Mouse (Mus musculus): ENCODE measurements around the gene Gstz1. TPM values are rescaled to one million over a fixed set of nuclear protein-coding genes. Genes with fewer than 3 reads are reported as not detected.
"Not testable (repeated sequence)": the region's sequence is repeated elsewhere in the genome, so short reads cannot be mapped to it uniquely, and the experiment has no call there.

Gstz1 gene
- polyA plus RNA-seq, 1 experiment from 2014 or later = 25.5 TPM

GRCm38 (mm10) chr12:87132784-87133183, 14.2 kb upstream of the Gstz1 start:
- peaks cover 9% of the 10 kb centered on the region for H3K4me1 ChIP-seq
- no peaks in the 10 kb centered on the region for H3K27me3 ChIP-seq
- no peak overlapping the region for H3K4me3 ChIP-seq
- no peak for ATAC-seq (ENCODE audit: low FRiP score, low read depth)
- peaks cover 27% of the 10 kb centered on the region for H3K36me3 ChIP-seq
- no peak overlapping the region for H3K9ac ChIP-seq (replicated peaks)
- H3K27ac ChIP-seq (replicated peaks) = no peak overlapping the region
- WGBS = 92% methylated on average over 9 of the region's 9 CpGs
- no peak overlapping the region for H3K4me2 ChIP-seq (replicated peaks)
- H3K9me3 ChIP-seq = no peaks in the 10 kb centered on the region

GRCm38 (mm10) chr12:87137439-87138341, 9.3 kb upstream of the Gstz1 start:
- Histone ChIP-seq H3K4me2 (replicated peaks) (peak overlapping the region; percentile 5; the same call in 1 of the 2 replicates), H3K27ac (replicated peaks) (peak overlapping the region; percentile 76), H3K9me3 (no peaks in the 10 kb centered on the region), H3K36me3 (peaks cover 3% of the 10 kb centered on the region), H3K4me1 (peaks cover 14% of the 10 kb centered on the region), H3K9ac (replicated peaks) (peak overlapping the region; percentile 28; the same call in 1 of the 2 replicates), H3K27me3 (no peaks in the 10 kb centered on the region), H3K4me3 (no peak overlapping the region)
- ATAC-seq (ENCODE audit: low FRiP score, low read depth) = peak; percentile 88
- WGBS = 55% methylated on average over 15 of the region's 15 CpGs

- WGBS = 21% methylated on average over 2 of the region's 2 CpGs
- peak overlapping the region; percentile 76 for H3K27ac ChIP-seq (replicated peaks)
- peaks cover 14% of the 10 kb centered on the region for H3K4me1 ChIP-seq
- H3K9me3 ChIP-seq = no peaks in the 10 kb centered on the region
- no peaks in the 10 kb centered on the region for H3K27me3 ChIP-seq
- peak; percentile 57 for ATAC-seq (ENCODE audit: low FRiP score, low read depth)
- H3K9ac ChIP-seq (replicated peaks) = peak overlapping the region; percentile 28; the same call in 1 of the 2 replicates
- peaks cover 3% of the 10 kb centered on the region for H3K36me3 ChIP-seq
- peak overlapping the region; percentile 5; the same call in 1 of the 2 replicates for H3K4me2 ChIP-seq (replicated peaks)
- no peak overlapping the region for H3K4me3 ChIP-seq
Observed at GRCm38 (mm10) chr12:87138342-87138701, 8.6 kb upstream of the Gstz1 start.

- Histone ChIP-seq H3K9me3 (no peaks in the 10 kb centered on the region), H3K27ac (replicated peaks) (peak overlapping the region; percentile 64), H3K4me1 (peaks cover 14% of the 10 kb centered on the region), H3K36me3 (peaks cover 3% of the 10 kb centered on the region; the same call in 1 of the 2 replicates), H3K4me2 (replicated peaks) (no peak overlapping the region), H3K27me3 (no peaks in the 10 kb centered on the region), H3K9ac (replicated peaks) (no peak overlapping the region), H3K4me3 (no peak overlapping the region)
- WGBS = 43% methylated on average over 2 of the region's 2 CpGs
- no peak for ATAC-seq (ENCODE audit: low FRiP score, low read depth)
Observed at GRCm38 (mm10) chr12:87138768-87139167, 8.2 kb upstream of the Gstz1 start.

DNA sequence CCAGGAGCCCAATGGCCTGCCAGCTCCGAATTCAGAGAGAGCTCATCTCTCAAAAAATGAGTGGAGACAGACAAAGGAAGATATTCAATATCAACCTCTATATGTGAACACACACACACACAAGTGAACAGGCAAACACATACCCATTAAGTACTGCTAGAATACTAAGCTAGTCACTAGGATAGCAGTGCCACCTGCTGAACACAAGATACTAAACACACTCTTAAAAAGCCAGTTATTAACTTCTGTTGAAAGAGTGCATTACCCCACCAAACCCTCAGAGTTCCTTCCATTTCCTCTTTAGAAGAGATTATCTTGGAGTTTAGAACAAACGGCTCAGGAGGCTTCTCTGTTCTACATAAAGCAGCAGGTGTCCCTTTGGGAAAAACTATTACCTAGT, 4.8 kb upstream of the Gstz1 start:
- H3K4me3 ChIP-seq = no peak overlapping the region
- H3K4me2 ChIP-seq (replicated peaks) = no peak overlapping the region
- no peaks in the 10 kb centered on the region for H3K9me3 ChIP-seq
- peaks cover 3% of the 10 kb centered on the region; the same call in 1 of the 2 replicates for H3K36me3 ChIP-seq
- no peaks in the 10 kb centered on the region for H3K27me3 ChIP-seq
- H3K9ac ChIP-seq (replicated peaks) = no peak overlapping the region
- H3K4me1 ChIP-seq = peaks cover 23% of the 10 kb centered on the region
- ATAC-seq (ENCODE audit: low FRiP score, low read depth) = no peak
- WGBS = 76% methylated on average over 2 of the region's 2 CpGs
- H3K27ac ChIP-seq (replicated peaks) = no peak overlapping the region

GRCm38 (mm10) chr12:87147395-87148089, 577 bp downstream of the Gstz1 start, which contains the start of gene Pomt2:
Pomt2 (minus strand) TSS chr12:87147968.
- H3K36me3 ChIP-seq = peaks cover 7% of the 10 kb centered on the region; the same call in 1 of the 2 replicates
- H3K9ac ChIP-seq (replicated peaks) = peak within 1 kb of the TSS; percentile 72
- H3K9me3 ChIP-seq = 0 out of 2 replicates have a peak, but pooled peaks cover 3% of the 10 kb centered on the region
- H3K4me2 ChIP-seq (replicated peaks) = peak within 1 kb of the TSS; percentile 66
- H3K4me3 ChIP-seq = peak within 1 kb of the TSS; percentile 90
- H3K27me3 ChIP-seq = no peaks in the 10 kb centered on the region
- peak within 1 kb of the TSS; percentile 96 for H3K27ac ChIP-seq (replicated peaks)
- H3K4me1 ChIP-seq = peaks cover 16% of the 10 kb centered on the region
- ATAC-seq (ENCODE audit: low FRiP score, low read depth) = peak; percentile 97
- under 1% methylated on average over 61 of the region's 61 CpGs for WGBS

GRCm38 (mm10) chr12:87148136-87148535, 1.2 kb downstream of the Gstz1 start:
- Histone ChIP-seq H3K9me3 (0 out of 2 replicates have a peak, but pooled peaks cover 3% of the 10 kb centered on the region), H3K4me1 (peaks cover 16% of the 10 kb centered on the region), H3K36me3 (peaks cover 7% of the 10 kb centered on the region; the same call in 1 of the 2 replicates), H3K9ac (replicated peaks) (peak overlapping the region; percentile 72), H3K4me2 (replicated peaks) (peak overlapping the region; percentile 66), H3K4me3 (peak overlapping the region; percentile 90), H3K27ac (replicated peaks) (peak overlapping the region; percentile 96), H3K27me3 (no peaks in the 10 kb centered on the region)
- 20% methylated on average over 15 of the region's 15 CpGs for WGBS
- no peak for ATAC-seq (ENCODE audit: low FRiP score, low read depth)

DNA sequence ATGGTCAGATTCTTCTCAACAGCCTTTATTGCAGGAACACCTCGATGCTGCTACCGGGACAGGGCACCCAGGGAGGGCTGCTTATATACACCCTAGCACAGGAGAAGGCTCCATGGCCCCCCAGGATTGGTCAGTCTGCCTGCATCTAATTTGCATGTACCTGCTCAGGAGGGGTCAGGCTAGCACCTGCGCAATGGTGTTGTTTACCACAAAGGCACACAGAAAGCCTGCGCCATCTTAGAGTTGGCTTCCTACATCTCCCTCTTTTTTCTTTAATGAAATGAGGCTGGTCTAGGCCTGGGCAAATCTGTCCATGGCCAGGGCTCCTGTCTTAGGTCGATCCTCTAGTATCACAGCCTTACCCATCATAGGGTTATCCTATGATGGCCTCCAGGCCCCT, 2.5 kb downstream of the Gstz1 start:
- WGBS = 96% methylated on average over 5 of the region's 5 CpGs
- H3K9me3 ChIP-seq = 0 out of 2 replicates have a peak, but pooled peaks cover 5% of the 10 kb centered on the region
- no peaks in the 10 kb centered on the region for H3K27me3 ChIP-seq
- peaks cover 16% of the 10 kb centered on the region for H3K4me1 ChIP-seq
- no peak overlapping the region for H3K9ac ChIP-seq (replicated peaks)
- no peak for ATAC-seq (ENCODE audit: low FRiP score, low read depth)
- H3K4me2 ChIP-seq (replicated peaks) = no peak overlapping the region
- H3K36me3 ChIP-seq = peaks cover 7% of the 10 kb centered on the region; the same call in 1 of the 2 replicates
- H3K27ac ChIP-seq (replicated peaks) = no peak overlapping the region
- no peak overlapping the region for H3K4me3 ChIP-seq

DNA sequence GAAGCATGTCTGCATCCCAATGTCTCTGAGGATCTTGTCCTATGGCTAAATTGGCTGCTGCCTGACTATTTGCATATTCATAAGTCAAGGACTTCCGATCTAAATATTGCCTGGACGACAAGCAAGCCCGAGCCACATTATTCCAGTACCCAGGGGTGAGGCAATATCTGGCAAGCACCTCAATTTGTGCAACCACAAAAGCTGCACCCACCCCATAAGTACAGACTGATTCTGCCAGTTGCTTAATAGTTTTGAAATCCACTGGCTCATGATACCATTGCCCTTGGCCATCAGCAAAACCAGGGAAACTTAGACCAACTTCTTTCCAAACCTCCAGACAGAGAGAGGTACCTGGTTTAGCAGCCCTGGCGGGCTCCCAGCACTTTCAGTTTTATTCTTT, 7.5 kb downstream of the Gstz1 start:
- not testable (repeated sequence) for H3K27me3 ChIP-seq; H3K27ac ChIP-seq (replicated peaks); H3K4me3 ChIP-seq; H3K4me1 ChIP-seq; H3K9ac ChIP-seq (replicated peaks); H3K9me3 ChIP-seq; ATAC-seq (ENCODE audit: low FRiP score, low read depth); H3K4me2 ChIP-seq (replicated peaks)
- H3K36me3 ChIP-seq = peaks cover 15% of the 10 kb centered on the region; the same call in 1 of the 2 replicates
- WGBS = 86% methylated on average over 4 of the region's 4 CpGs

- Histone ChIP-seq H3K36me3 (0 out of 2 replicates have a peak, but pooled peaks cover 10% of the 10 kb centered on the region), H3K4me1 (no peaks in the 10 kb centered on the region), H3K4me3 (no peak overlapping the region), H3K9me3 (0 out of 2 replicates have a peak, but pooled peaks cover 2% of the 10 kb centered on the region), H3K27me3 (no peaks in the 10 kb centered on the region), H3K4me2 (replicated peaks) (no peak overlapping the region), H3K27ac (replicated peaks) (no peak overlapping the region), H3K9ac (replicated peaks) (no peak overlapping the region)
- 57% methylated on average over 4 of the region's 4 CpGs for WGBS
- ATAC-seq (ENCODE audit: low FRiP score, low read depth) = no peak
Observed at GRCm38 (mm10) chr12:87157361-87157760, 10.4 kb downstream of the Gstz1 start.

DNA sequence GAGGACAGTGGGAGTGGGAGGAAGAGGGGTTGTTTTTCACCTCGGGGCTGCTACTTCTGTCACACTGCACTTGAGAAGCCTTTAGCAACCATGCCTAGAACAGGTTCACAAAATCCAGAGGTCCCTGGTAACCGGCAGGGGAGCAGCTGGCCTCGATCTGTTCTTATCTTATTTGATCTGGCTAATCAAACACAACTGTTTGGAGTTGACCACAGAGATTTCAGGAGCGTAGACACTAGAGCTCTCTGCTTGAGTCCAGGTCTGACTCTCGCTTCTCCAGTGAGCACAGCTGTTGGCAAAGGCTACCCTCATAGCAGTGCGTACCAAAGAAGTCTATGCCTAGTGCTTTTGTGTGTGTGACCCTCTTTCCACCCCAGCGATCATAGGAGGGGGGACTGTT, 11.1 kb downstream of the Gstz1 start:
- no peak for ATAC-seq (ENCODE audit: low FRiP score, low read depth)
- no peak overlapping the region for H3K27ac ChIP-seq (replicated peaks)
- H3K4me1 ChIP-seq = no peaks in the 10 kb centered on the region
- WGBS = 66% methylated on average over 7 of the region's 7 CpGs
- H3K9me3 ChIP-seq = 0 out of 2 replicates have a peak, but pooled peaks cover 2% of the 10 kb centered on the region
- no peak overlapping the region for H3K4me3 ChIP-seq
- no peaks in the 10 kb centered on the region for H3K27me3 ChIP-seq
- 0 out of 2 replicates have a peak, but pooled peaks cover 10% of the 10 kb centered on the region for H3K36me3 ChIP-seq
- H3K4me2 ChIP-seq (replicated peaks) = no peak overlapping the region
- no peak overlapping the region for H3K9ac ChIP-seq (replicated peaks)
